Mouse (Mus musculus) cerebellum, adult (tissue): ENCODE measurements at regions not wholly inside any gene's neighbourhood (a gene's known extent, or its start where the extent isn't known, plus 50 kb on each side); places are given as distances from the start of the nearest gene placed in this dataset.

Experiments
- ATAC-seq: cut with Nextera tagmentation; 2 replicates; pipeline ENCODE4 v1.9.2; 2017; ENCODE audit warnings: mild to moderate bottlenecking, moderate library complexity, mixed read lengths; ENCODE audit not compliant: insufficient number of reproducible peaks, low FRiP score, low TSS enrichment

DNA sequence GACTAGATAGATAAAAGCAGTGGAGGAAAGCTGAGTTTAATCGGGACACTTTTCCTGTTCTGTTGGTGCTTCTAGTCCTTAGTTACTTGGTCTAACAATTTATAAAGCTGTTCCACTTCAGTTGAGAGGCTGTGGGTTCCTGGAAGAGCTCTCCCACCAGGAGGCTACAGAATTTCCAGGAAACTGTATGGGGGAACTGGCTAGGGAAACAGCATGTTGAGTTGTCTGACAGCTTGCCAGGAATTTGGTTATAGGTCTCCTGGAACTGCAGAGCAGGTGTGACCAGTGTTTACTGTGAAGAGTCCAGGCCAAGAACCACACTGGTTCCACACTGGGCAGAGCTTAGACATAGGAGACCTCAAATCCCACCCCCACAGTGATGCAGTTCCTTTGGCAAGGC, 65.0 kb upstream of the Pik3cg start:
- ATAC-seq = no peak

DNA sequence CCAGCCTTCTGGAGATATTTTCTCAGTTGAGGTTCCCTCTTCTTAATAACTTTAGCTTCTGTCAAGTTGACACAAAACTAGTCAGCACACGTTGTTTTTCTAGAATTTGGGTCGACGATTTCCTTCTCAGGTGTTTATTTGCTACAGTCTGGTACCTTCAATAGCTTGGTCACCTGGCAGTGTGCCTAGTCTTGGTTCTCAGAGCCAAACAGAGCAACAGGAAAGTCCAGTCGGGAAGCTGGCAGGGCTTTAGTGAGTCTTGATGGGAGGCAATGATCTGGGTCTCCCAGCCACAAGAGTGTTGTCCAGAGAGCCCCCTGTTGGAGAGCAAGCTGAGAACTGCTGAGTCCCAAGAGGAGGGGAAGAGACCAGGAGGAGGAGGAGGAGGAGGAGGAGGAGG, 71.4 kb upstream of the Pik3cg start:
- no peak for ATAC-seq

DNA sequence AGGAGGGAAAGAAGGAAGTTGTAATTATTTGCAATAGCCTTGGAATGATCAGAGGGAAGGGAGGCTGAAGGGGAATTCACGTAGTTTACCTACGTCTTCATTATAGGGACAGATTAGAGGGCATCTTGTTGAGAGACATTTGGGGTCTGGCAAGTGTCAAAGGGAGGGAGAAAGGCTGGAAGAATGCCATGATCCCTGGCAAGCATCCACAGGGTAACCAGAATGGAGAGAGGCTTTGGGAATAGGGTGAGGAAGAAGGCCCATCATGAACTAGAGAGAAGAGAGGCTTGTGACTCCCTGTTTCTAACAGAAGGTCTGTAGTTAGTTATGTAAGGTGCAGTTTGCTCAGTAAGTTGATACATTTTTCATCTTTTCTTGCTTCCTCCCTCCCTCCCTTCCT, 71.8 kb upstream of the Pik3cg start:
- ATAC-seq = no peak

DNA sequence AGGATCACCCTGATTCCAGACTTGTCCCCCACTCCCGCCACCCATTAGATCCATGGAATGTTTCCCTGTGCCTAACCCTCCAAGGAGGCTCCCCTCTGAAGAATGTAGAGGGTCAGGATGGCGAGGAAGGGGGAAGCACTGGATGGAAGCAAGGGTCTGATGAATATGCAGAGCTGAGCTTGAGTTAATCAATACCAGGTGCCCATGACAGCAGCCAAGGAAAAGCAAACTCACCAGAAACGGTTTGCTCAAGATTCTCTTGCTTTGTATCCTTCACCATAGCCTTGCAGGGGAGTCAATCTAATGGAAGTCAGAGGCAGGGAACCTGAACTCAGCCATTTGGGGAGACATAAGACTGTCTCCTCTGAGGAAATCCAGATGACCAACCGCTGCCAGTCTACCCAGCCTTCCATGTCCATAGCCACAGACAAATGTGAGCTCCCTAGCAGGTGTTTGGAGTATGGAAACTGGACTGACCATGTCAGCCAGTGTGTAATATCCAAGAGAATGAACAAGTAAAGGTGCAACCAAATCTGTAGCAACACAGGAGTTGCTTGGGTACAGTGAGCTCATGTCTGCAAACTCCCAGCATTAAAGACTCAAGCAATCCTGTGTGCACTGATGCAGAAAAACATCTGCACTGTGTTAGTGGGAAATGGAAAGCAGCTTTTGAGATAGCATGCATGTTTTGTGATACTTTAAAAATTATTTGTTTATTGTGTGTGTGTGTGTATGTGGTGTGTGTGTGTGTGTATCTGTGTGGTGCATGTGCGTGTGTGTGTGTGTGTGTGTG, 74.1 kb upstream of the Pik3cg start:
- no peak for ATAC-seq

DNA sequence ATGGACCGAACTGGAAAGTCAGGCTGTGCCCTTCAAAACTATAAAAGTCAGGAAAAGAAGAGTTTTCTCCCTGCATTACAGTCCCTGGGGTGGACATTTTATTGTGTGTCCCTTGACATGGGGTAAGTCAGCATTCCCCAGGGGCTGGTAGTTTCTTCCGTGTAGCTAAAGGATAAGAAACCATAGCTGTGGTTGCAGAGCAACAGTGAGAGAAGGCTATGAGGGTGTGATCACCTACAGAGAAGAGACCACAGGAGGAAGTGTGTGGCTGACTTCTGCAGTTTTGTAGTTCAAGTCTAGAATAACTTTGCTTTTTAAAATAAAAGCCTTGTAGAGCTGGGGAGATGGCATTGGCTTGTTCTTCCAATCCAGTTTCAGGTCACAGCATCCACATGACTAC, 76.6 kb upstream of the Pik3cg start:
- ATAC-seq = no peak

DNA sequence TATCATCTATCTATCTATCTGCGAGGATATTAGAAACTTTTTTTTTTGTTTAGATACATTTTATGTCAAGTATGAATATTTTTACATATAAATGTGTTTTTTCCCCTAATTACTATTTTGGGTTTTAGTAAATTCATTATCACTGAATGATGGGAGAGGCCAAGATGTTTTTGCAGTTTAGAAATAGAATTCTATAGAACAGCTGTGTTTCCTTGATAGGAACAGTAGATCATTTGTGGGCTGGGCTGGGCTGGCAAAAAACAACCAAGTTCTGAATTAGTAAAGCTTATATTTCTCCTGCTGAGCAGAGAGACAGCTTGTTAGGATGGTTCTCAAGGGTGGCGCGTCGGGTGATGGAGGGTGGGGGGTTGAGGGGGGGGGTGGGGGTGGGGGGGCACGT, 78.2 kb upstream of the Pik3cg start:
- ATAC-seq = no peak

DNA sequence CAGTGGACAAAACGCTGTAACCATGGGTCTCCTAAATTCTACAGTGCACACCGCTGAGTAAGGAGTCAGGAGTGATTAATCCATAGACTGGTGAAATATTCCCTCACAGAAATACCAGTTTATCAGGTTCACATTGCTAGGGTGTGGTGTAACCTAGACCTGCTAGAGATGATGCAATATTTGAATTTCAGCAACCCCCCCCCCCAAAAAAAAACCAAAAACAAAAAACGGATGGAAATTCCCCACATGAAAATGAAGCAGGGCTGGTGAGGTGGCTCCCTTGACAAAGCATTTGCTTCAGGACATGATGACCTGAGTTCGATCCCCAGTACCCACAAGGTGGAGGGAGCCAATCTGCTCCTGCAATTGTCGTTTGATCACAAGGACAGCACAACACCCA, 82.7 kb upstream of the Pik3cg start:
- ATAC-seq = no peak

DNA sequence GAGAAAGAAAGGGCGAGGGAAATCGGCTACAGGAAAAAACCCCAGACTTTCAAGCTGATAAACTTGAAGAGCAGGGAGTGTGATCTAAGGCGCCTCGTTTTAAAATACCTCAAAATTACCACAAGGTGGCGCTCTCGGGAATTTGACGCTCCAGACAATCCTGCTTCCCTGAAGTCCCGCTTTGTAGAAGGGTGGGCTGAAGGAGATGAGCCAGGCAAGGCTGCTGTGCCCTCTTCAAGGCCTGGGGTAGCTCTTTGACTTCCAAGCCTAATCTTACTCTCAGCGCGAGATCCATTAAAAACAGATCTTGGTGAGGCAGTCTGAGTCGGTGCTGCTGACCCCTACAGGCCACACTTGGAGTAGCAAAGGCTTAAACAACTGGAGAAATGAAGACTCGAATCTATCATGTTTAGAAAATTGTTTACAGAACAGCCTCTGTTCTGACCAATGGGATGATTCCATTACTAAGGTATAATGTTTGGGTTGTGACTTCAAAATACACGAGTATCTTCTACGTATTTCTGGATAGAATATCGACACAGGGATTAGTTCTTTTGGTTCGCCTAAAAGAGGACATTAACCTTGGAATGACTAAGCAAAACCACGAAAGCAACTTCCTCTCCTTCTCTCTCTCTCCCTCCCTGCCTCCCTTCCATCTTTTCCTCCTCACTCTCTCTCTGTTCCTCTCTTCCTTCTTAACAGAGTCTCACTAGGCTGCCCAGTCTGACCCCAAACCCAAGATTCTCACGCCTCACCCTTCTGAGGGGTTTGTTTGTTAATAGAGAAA, 83.7 kb upstream of the Pik3cg start:
- peak; percentile 78 for ATAC-seq

DNA sequence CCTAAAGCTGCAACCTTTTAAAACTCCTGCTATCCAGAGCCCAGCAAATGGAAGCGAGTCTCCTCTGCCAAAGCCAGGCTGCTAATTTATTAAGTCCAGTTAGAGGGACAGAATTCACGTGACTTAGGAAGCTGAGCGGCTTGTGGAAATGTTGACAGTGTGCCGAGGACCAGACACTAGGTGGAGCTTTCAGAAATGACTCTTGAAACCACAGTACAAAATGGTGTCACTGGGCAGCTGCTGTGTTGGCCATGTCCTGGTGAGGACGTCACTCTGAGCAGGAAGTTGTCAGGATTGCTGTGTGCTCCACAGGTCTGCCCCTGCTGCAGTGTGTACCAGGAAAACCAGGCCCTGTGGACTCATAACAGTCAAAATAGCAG, 84.3 kb upstream of the Pik3cg start:
- ATAC-seq = no peak

DNA sequence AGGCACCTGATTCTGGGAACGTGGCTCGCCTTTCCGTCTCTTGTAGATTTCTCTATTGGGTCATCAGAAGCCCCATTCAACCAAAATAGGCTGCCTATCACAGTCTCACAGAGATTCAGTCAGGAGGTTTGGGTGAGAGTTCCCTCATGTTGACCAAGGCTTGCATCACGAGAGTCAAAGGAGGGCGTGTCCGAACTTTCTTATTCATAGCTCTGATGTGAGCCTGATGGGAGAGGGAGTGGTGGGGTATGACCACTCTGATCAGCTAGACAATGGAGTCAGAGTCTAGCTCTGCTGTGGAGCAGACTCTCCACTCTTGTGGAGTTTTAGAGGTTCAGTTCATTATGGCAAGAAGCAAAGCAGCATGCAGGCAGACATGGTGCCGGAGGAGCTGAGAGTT, 81.1 kb upstream of the Ccdc71l start:
- ATAC-seq = no peak

DNA sequence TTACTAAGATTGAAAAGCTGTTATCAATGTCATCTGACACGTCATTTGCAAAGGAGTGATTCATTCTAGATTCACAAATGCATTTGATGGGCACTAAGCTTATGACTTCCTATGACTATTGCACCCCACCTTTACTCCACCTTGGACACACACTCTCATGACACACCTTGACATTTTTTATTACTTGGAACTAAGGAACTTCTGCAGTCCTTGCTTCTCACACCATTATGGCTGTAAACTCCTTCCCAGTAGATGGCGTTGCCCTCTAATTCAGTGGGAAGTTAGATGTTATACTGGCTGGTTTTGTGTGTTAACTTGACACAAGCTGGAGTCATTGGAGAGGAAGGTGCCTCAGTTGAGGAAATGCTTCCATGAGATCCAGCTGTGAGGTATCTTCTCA, 78.8 kb upstream of the Ccdc71l start:
- no peak for ATAC-seq

DNA sequence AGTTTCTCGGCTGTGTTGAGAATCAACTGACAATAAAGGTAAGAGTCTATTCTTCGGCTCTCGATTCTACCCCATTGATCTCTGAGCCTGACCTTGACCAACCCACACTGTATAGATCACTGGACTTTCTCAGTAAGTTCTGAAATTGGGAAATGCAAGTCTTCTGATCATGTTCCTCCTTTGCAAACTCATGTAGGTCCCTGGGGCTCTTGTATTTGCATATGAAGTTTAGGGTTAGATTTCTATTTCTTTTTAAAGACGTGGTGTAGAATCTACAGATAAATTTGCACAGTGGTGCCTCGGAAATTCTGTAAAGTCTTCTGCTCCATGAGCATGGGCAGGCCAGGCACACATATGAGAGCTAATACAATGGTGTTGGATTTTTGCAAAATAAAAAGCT, 72.8 kb upstream of the Ccdc71l start:
- no peak for ATAC-seq

DNA sequence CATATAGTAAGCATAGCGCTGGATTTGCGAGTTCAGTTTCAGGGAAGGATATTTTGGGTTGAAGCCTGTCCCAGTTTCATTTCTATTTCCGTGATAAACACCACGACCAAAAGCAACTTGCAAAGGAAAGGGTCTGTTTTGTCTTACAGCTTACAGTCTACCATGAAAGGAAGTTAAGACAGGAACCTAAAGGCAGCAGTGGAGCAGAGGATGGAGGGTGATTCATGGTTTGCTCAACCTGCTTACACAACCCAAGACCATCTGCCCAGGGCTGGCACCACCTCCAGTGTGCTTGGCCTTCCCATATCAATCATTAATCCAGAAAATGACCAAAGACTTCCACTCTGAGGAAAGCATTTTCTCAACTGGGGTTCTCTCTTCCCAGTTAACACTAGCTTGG, 72.2 kb upstream of the Ccdc71l start:
- ATAC-seq = no peak

DNA sequence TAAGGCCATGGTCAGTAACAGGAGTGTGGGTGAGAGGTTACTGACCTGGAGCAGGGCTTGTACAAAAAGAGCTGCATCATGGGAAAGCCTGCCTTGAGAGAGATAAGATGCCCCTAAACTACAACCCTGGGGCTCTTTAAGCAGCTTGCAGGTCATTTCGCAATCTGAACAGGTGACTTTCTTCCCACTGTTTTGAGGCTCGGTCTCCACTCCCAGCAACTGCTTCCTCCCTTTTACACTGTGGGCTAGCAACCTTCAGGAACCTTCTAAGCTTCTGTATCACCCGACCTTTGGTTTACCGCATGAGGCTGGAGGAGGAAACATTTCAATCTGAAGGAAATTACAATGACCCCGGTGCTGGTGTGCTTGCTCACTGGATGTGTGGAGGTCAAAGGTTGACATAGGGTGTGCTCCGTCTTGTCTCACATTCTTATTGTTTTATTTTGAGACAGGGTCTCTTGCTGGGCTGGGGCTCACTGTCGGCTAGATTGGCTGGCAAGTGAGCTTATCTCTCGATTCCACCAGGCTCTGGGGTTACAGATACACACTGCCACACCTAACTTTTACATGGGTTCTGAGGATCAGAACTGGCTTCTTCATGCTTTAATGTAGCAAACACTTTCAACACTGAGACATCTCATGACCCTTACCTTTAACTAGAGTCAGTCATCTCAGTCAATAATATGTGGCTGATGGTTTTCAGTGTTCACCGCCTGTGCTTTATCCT, 71.1 kb upstream of the Ccdc71l start:
- no peak for ATAC-seq

DNA sequence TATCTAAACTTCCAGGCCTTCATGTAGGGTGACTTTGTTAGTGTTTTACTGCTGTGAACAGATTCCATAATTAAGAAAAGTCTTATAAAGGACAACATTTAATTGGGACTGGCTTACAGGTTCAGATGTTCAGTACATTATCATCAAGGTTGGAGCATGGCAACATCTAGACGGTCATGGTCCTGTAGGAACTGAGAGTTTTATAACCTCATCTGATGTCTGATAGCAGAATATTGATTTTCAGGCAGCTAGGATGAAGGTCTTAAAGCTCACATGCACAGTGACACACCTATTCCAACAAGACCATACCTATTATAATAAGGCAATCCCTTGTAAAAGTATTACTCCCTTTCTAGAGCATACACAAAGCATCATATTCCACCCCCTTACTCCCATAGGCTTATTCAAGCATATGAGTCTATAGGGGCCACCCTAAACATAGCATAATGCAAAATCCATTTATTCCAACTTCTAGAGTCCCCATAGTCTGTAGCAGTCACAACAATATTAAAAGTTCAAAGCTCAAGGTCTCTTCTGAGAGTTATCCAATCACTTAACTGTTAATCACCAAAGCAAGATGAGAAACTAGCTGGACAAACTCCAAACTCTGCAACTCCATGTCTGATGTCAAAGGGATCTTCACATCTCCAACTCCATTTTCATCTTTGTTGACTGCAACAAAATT, 63.3 kb upstream of the Ccdc71l start:
- ATAC-seq = no peak
